Mouse (Mus musculus) cerebellum, adult 11-12 months (tissue): ENCODE data around the gene Tent5b.
A peak's percentile ranks its signal among the peaks of the same experiment; 100 is the strongest.
"Not testable (repeated sequence)": the region's sequence is repeated elsewhere in the genome, so short reads cannot be mapped to it uniquely, and the experiment has no call there.

ENCODE experiments used
- DNase-seq: peaks from one replicate; pipeline ENCODE4 v3.0.0; 2022

Gene Tent5b

DNA sequence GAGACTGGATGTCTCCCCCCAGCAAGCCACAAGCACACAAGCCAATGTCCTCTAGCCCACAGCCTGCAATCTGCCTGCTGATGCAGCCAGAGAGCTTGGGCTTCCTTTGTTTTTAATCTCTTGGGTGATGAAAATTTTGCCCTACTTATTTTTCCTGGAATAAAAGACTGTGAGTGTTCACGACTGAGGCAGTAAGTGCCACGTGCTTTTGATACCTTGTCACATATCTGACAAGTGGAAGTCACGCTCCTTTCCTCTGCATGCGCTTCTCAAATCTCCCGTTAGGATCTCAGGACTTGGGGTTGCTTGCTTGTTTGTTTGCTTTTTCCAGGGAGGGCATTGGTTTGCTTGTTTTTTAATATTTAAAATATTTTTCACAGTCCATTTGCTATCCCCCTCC is 24.4 kb downstream of the Tent5b start:
- no peak for DNase-seq

DNA sequence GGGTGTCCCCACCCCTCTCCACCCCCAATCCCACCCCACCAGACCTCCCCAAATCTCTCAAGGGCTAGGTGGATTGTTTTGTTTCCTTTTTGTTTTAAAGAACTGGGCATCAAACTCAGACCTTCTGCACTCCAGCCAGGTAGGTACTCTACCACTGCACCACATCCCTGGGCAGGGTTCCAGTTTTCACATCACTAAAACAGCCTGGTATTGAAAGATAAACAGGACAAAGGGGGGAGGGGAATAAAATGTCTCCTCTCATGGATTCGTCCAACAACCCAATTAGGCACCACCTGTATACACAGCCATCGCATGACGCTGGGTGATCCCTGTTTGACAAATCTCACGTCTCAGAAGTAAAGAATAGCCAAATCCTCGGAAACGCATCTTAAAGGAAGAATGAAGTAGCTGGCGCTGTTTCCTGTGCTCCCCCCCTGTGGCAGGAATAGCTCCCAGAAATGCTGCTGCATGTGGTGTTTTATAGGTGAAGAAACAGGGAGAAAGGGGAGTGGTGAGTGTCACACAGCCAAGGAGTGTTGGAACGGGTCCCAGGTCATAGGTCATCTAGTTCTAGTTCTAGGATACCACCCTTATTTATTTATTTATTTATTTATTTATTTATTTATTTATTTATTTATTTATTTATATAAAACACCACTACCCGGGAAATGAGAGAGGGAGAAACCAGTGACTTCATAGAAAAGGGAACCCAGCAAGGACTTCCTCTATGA is 25.0 kb downstream of the Tent5b start:
- DNase-seq, result peak; percentile 28

DNA sequence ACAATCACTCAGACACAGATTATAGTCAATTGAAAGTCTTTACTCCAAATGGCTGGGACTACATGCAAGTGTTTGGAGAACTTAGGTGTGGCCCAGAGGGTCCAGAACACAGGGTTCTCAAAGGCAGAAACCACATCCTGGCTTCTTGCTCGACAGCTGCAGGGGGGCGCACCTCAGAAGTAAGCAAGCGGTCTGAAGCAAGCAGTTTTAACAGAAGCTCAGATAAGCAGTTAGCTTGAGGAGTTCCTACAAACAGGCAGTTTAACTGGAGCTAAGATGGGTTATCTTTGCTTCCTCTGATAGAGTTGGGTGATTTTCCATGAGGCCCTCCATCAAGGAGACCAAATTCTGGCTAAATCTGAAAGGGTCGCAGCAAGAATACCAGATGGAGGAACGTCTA is 26.6 kb downstream of the Tent5b start:
- no peak for DNase-seq

DNA sequence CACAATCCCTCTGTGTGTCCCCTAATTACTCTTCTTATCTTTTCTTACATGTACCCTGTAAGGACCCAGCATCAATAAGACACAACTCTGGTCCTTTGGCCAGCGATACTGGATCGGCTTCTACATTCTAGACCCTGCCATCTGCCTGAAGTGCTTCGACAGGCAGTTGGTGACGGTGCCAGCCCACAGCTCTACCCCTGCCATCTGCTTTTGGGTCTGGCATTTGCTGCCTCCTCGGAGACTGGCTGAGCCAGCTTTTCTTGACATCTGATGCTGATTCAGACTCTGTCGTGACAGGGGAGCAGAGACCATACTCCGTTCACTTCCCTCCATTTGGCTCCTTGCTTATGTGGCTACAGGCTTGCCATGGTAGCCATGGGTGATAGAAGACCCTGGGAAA is 29.1 kb downstream of the Tent5b start:
- DNase-seq, result peak; percentile 87

DNA sequence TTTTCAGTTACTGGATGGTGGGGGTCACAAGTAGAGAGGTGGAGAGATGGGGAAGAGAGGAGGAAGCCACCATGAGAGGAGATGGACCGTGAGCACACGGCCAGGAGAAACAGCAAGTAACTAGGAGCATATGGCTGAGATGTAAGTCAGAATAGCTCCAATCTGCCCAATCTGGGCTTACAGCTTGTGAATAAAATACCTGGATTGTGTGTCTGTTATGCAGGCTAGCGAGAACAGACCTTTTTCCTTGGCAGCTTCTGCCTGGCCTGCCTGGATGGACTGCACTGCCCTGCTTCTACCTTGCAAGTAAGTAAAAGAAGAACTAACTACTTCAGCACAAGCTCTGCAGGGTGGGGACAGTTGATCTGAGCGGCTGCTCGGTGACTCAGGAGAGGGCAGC is 31.1 kb downstream of the Tent5b start:
- DNase-seq, result peak; percentile 66

DNA sequence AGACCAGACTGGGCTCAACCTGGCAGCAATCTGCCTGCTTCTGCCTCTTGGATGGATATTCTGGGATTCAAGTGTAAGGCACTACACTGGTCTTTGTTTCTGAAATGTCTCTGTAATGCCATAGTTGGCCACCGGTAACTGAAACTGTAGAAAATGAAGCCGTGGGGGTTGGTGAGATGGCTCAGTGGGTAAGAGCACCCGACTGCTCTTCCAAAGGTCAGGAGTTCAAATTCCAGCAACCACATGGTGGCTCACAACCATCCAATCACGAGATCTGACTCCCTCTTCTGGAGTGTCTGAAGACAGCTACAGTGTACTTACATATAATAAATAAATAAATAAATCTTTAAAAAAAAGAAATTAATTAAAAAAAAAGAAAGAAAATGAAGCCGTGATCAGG is 32.6 kb downstream of the Tent5b start:
- DNase-seq, result not testable (repeated sequence)

DNA sequence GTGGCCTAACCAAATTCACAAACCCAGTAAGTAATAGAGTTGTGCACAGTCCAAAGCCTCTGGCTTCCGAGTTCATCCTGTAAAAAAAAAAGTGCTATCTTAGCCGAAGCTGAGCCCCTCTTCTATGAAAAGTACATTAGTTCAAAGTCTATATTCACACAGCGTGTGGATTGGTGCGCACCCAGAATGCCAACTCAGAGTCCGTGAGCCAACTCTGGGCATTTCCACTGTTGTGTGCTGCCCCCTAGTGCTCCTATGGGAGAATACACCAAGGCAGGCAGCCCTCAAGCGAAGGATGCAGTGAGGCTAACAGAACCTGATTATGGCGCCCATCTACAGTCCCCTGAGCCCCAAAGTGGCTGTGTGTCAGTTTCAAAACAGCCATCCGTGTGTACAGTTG is 33.0 kb downstream of the Tent5b start:
- peak; percentile 78 for DNase-seq

DNA sequence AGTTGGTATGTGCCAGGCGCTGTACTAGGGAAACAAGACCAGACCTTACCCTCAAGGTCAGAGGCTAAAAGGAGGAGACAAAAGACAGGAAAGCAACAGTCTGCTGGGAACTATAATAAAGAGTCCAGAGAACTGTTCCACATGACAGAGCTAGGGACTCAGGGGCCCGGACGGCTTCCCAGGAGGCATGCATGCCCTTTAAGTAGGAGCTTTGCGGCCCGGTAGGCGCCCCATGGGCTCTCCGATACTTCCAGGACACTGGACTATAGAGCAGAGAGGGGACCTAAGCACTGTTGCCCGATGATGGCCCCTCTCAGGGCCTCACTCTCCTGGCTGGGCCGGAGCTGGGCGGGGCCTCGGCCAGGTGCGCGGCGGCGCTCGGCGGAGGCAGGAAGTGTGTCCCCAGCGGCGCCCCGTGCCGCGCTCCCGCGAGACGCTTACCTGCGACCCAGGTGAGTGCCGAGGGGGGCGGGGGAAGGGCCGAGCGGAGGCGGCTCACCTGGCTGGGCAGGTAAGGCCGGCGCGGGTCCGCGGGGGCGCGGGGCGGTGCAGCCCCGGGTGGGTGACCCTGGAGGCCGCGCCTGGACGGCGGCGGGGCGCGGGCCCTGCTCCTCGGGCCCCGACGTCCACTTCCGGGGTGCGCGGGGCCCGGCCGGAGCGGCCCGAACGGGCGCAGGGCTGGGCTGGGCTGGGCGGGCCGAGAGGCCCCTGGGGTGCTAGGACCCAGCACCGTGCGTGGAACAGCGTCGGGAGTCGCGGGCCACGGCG is 38.9 kb downstream of the Tent5b start, which contains the start of gene Kdf1:
TSS of gene Kdf1 (plus strand) at position 363 of the 768 bp plus-strand sequence.
- no peak for DNase-seq

DNA sequence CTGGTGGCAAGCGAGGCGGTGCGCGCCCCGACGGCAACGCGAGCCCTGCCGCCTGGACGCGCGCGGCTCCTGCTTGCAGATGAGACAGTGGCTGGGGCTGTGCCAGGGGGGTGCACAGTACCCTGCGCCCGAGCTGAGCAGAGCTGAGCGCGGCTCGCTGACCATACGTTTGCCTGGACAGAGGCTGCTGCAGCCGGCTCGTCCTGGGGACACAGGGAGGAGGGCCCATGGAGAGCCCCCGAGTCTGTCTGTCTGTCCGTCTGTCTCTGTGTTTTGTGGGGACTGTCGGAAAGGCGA is 39.4 kb downstream of the Tent5b start:
- no peak for DNase-seq

DNA sequence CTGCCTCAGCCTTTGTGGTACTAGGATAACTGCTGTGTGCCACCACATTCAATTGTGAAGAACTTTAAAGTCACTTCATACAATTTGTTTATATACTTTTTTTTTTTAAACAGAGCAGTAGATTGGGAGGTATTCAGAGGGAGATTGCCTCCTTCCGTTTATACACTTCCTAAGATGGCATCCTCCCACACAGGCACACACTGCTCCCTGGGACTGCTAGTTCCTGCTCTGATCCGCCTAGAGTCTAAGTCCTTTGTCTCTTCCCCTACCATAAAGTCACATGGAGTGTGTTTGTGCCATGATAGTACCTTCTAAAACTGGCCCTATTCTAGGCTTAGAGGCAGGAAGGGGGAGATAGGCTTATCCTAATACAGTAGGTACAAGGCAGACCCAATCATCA is 41.6 kb downstream of the Tent5b start:
- DNase-seq, result no peak

DNA sequence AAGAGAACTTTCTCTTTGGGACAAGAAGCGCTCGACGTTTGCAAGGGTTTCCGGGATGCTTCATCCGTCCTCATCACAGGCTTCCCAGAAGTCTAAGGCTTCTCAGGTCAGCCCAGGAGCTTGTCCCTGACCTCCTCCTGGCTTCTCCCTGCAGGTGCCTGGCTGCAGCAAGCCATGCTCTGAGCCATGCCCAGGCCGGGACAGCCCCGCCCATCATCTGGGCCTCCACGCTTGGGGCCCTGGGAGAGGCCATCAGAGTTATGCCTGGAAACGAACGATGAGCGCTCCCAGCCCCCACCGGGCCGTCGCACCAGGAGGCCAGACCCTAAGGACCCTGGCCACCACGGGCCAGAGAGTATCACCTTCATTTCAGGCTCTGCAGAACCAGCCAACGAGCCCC is 47.9 kb downstream of the Tent5b start:
- no peak for DNase-seq

DNA sequence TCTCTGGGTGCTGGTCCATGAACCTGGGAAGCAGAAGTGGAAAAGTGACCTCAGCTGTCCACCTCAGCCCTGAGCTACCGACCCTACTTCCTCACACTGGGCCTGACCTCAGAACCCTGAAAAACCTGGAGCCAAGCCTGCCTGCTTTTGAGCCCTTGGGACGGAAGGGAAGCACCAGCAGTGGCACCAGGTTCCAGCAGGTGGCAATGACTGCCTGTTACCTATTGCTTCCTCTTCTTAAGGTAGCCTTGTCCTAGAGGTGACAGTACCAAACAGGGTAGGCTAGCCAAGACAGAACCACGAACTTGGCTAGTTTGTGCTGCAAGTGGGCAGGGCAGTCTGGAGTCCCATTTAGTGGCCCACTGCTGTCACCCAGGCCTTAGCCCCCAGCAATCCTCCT is 52.8 kb downstream of the Tent5b start:
- DNase-seq, result no peak

DNA sequence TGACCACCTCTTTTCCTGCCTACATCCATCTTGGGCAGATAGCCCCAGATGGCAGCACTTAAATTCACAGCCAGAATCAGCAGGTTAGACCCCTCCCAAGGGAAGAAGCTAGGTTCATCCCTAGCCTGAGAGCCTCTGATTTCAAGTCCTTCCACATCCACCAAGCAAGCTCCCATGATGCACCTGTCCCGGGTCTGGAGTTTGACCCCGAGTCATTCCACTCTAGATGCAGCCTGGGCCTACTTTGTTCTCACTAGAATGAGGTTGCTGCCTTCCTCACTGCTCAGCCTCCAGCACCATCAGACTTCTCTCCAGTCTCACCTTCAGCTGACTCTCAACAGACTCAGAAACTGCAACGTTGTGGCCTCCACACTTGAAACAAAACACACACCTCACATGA is 56.1 kb downstream of the Tent5b start:
- DNase-seq, result no peak

DNA sequence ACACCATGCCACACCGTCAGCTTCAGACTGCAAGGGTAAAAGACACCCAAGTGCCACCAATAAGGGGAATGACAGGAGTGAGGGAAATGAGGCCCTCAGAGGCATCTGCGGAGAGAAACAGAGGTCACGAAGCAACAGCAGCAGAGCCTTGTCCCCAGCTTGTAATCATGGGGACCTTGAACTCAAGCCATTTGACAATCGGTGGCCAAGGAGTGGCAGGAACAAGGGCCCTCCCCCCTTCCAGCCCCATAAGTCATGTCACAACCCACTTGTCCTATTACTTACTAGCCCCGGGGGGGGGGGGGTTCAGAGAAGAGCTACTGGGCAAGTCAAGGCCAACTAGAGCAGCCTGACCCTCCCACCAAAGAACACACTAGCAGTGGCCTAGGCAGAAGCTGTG is 56.7 kb downstream of the Tent5b start:
- DNase-seq, result no peak
